Mouse (Mus musculus): ENCODE data around the gene Zc3h10.
"Not testable (repeated sequence)": the region's sequence is repeated elsewhere in the genome, so short reads cannot be mapped to it uniquely, and the experiment has no call there.

Gene Zc3h10

GRCm38 (mm10) chr10:128495903-128496302, 51.7 kb downstream of the Zc3h10 start:
- no peak for DNase-seq

DNA sequence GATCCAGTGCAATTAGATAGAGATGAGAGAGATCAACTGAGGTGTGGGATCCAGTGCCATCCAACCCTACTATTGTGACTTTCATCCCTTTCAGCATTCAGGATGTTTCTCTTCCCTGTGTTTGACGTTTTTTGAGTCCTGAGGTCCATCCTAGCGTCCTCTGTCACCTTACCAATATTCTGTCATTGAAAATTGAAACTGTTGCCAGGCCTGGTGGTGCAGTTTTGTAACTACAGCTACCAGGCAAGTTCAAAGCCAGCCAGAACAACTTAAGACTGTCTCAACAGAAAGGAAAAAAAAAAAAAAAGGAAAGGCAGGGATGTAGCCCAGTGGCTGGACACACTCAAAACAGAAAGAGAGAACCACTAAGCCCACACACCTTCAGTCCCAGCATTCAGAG, 52.3 kb downstream of the Zc3h10 start:
- DNase-seq = no peak

- no peak for DNase-seq
Measured at GRCm38 (mm10) chr10:128494667-128495245, 52.8 kb downstream of the Zc3h10 start.

GRCm38 (mm10) chr10:128493695-128494666, 53.6 kb downstream of the Zc3h10 start, which contains the start of gene Myl6:
Gene Myl6, minus strand, starts transcription at chr10:128494145.
- peak; percentile 99 to 100 for DNase-seq

GRCm38 (mm10) chr10:128493319-128493694, 54.3 kb downstream of the Zc3h10 start:
- no peak for DNase-seq

DNA sequence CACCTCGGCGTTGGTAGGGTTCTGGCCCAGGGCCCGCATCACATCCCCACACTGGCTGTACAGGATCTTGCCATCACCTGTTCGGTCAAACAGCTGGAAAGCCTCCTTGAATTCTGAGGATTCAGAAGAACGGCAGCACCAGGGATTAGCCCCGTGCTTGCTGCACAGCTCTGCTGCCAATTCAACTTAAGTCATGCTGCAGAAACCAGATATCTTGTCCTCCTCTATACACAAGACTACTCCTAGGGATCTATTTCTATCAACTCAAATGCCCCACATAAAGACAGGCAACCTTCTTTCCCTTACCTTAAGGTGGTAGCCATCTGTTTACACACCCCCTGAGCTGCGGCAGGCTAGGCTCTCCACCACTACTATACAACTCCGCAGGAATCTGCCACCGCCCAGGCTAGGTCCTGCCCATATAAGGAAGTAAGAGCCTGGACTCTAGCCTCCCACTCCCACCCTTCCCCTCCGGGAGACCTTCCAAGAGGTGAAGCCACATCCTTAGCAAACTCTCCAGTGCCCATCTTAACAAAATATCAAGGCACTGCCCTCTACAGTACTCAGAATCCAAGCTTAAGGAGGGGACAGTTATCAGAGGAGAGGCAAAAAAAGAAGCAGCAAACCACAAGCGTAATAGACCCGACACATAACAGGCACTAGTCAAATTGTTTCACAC, 54.8 kb downstream of the Zc3h10 start:
- peak; percentile 70 to 83 for DNase-seq

GRCm38 (mm10) chr10:128492051-128492450, 55.5 kb downstream of the Zc3h10 start:
- DNase-seq = not testable (repeated sequence)

Data from kidney, postnatal 4 days (tissue).